Mouse (Mus musculus): Measurements from ENCODE around the gene Ube2d3. TPM values are rescaled to one million over a fixed set of nuclear protein-coding genes. Genes with fewer than 3 reads are reported as not detected.

The Ube2d3 gene
- polyA plus RNA-seq, 1 experiment, result 261 TPM

DNA sequence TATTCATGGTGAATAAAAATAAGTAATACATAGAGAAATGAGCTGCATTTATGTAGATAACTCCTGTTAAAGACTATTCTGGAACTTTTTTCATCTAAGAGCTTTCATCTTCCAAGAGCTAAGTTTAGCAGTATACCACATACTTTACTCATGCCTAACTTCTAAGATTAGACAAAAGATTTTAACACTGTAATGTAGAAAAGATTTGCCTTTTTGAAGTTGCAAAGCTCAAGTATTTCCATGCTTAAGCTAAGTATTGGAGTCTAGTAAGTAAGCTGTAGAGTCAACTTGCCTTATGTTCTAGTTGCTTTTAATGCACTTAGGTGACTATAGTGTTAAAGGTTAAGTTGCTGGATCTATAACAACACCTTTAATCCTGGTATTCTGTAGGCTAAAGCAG lies 21.0 kb downstream of the Ube2d3 start:
- peaks cover 35% of the 10 kb centered on the region for H3K79me3 ChIP-seq (ENCODE audit: low read depth)
- H3K79me2 ChIP-seq (ENCODE audit: control insufficient read depth, insufficient read depth), result peaks cover 59% of the 10 kb centered on the region
- TF ChIP-seq CTCF (IDR thresholded peaks at IDR 0.05; ENCODE audit: control insufficient read depth, insufficient read depth, insufficient read length), result no peak
- TF ChIP-seq MAX (IDR thresholded peaks at IDR 0.05), result no peak
- no peak for TF ChIP-seq MYOG (IDR thresholded peaks at IDR 0.05; ENCODE audit: control insufficient read depth, extremely low read depth, insufficient read length)
- no peak for TF ChIP-seq FOSL1 (IDR thresholded peaks at IDR 0.05; ENCODE audit: insufficient read depth, low read length, poor library complexity, severe bottlenecking)
- no peak for TF ChIP-seq CEBPB (IDR thresholded peaks at IDR 0.05; ENCODE audit: low read depth)
- TF ChIP-seq MYOD1 (IDR thresholded peaks at IDR 0.05; ENCODE audit: control insufficient read depth, insufficient read length, low read depth), result no peak
- TF ChIP-seq USF1 (IDR thresholded peaks at IDR 0.05; ENCODE audit: low read depth), result no peak
- H3K27me3 ChIP-seq (ENCODE audit: control insufficient read depth, insufficient read depth, insufficient read length), result no peaks in the 10 kb centered on the region
- no peak overlapping the region for H3K4me3 ChIP-seq (ENCODE audit: insufficient read depth, poor library complexity, severe bottlenecking)
- H3ac ChIP-seq (ENCODE audit: control insufficient read depth, insufficient read length, low read depth), result no peak overlapping the region
- peaks cover 97% of the 10 kb centered on the region for H3K36me3 ChIP-seq (ENCODE audit: control insufficient read depth, insufficient read depth)

DNA sequence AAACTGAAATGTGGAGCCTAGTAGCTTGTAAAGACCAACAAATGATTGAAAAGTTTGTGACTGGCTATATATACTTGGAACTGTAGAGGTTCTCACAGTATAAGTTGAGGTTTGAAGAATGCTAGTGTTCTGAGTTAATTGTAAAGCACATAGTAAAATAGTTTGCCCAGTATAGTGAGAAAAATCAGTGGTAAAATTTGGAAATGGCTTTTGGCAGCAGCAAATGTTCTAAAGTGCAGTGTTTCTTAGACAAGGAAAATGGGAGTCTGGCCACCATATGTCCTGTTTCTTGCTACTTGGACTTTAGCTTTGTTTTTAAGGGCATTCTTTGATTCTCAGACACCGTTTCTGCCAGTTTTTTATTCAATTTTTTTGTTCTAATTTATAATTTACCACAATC lies 30.5 kb downstream of the Ube2d3 start:
- H3ac ChIP-seq (ENCODE audit: control insufficient read depth, insufficient read length, low read depth), result no peak overlapping the region
- TF ChIP-seq MAX (IDR thresholded peaks at IDR 0.05) (no peak), CEBPB (IDR thresholded peaks at IDR 0.05; ENCODE audit: low read depth) (no peak), USF1 (IDR thresholded peaks at IDR 0.05; ENCODE audit: low read depth) (no peak), MYOG (IDR thresholded peaks at IDR 0.05; ENCODE audit: control insufficient read depth, extremely low read depth, insufficient read length) (no peak), CTCF (IDR thresholded peaks at IDR 0.05; ENCODE audit: control insufficient read depth, insufficient read depth, insufficient read length) (no peak), FOSL1 (IDR thresholded peaks at IDR 0.05; ENCODE audit: insufficient read depth, low read length, poor library complexity, severe bottlenecking) (no peak), MYOD1 (IDR thresholded peaks at IDR 0.05; ENCODE audit: control insufficient read depth, insufficient read length, low read depth) (no peak)
- H3K79me3 ChIP-seq (ENCODE audit: low read depth), result no peaks in the 10 kb centered on the region
- peaks cover 44% of the 10 kb centered on the region for H3K36me3 ChIP-seq (ENCODE audit: control insufficient read depth, insufficient read depth)
- H3K79me2 ChIP-seq (ENCODE audit: control insufficient read depth, insufficient read depth), result peaks cover 7% of the 10 kb centered on the region
- H3K27me3 ChIP-seq (ENCODE audit: control insufficient read depth, insufficient read depth, insufficient read length), result no peaks in the 10 kb centered on the region
- H3K4me3 ChIP-seq (ENCODE audit: insufficient read depth, poor library complexity, severe bottlenecking), result no peak overlapping the region

DNA sequence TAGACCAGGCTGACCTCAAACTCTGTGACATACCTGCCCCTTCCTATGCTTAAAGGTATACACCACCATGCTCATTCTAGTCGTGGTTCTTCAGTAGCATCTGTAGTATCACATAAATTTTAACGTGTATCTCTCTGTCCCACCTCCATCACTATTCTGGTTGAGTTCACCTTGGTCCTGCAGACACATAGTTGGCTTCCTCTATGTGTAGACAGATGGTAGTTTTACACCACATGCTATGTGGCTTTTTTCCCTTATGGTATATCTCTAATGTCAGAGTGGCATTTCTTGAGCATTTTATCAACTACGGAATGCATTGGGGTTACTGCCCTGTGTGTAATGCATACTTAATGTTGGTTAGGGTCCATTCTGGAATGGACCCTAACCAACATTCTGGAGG lies 31.2 kb downstream of the Ube2d3 start:
- no peaks in the 10 kb centered on the region for H3K79me3 ChIP-seq (ENCODE audit: low read depth)
- no peak overlapping the region for H3K4me3 ChIP-seq (ENCODE audit: insufficient read depth, poor library complexity, severe bottlenecking)
- H3ac ChIP-seq (ENCODE audit: control insufficient read depth, insufficient read length, low read depth), result no peak overlapping the region
- no peak for TF ChIP-seq USF1 (IDR thresholded peaks at IDR 0.05; ENCODE audit: low read depth)
- no peak for TF ChIP-seq MAX (IDR thresholded peaks at IDR 0.05)
- no peak for TF ChIP-seq MYOD1 (IDR thresholded peaks at IDR 0.05; ENCODE audit: control insufficient read depth, insufficient read length, low read depth)
- no peak for TF ChIP-seq CTCF (IDR thresholded peaks at IDR 0.05; ENCODE audit: control insufficient read depth, insufficient read depth, insufficient read length)
- TF ChIP-seq CEBPB (IDR thresholded peaks at IDR 0.05; ENCODE audit: low read depth), result no peak
- no peak for TF ChIP-seq MYOG (IDR thresholded peaks at IDR 0.05; ENCODE audit: control insufficient read depth, extremely low read depth, insufficient read length)
- no peaks in the 10 kb centered on the region for H3K79me2 ChIP-seq (ENCODE audit: control insufficient read depth, insufficient read depth)
- peaks cover 37% of the 10 kb centered on the region for H3K36me3 ChIP-seq (ENCODE audit: control insufficient read depth, insufficient read depth)
- H3K27me3 ChIP-seq (ENCODE audit: control insufficient read depth, insufficient read depth, insufficient read length), result no peaks in the 10 kb centered on the region

DNA sequence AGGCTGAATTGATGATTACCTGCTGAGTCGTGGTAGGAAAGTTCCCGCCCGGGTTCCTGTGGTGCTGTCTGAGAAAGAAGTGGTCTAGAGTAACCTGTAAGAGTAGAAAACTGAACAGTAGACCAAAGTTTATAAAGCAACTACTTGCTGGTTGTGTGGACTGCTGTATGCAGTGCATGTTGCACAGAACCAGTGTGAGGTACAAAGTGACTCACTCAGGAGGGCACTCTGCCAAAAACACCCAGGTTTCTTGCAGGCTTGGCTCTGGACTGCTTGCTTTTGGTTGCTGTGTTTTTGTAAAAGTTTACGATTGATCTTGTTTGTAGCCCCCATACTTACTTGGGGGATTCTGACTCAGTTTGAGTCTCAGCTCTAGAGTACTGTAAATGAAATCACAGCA lies 32.0 kb downstream of the Ube2d3 start:
- no peaks in the 10 kb centered on the region for H3K79me3 ChIP-seq (ENCODE audit: low read depth)
- TF ChIP-seq USF1 (IDR thresholded peaks at IDR 0.05; ENCODE audit: low read depth), result no peak
- TF ChIP-seq FOSL1 (IDR thresholded peaks at IDR 0.05; ENCODE audit: insufficient read depth, low read length, poor library complexity, severe bottlenecking), result no peak
- no peak for TF ChIP-seq MAX (IDR thresholded peaks at IDR 0.05)
- TF ChIP-seq CTCF (IDR thresholded peaks at IDR 0.05; ENCODE audit: control insufficient read depth, insufficient read depth, insufficient read length), result no peak
- no peak for TF ChIP-seq CEBPB (IDR thresholded peaks at IDR 0.05; ENCODE audit: low read depth)
- TF ChIP-seq MYOD1 (IDR thresholded peaks at IDR 0.05; ENCODE audit: control insufficient read depth, insufficient read length, low read depth), result no peak
- TF ChIP-seq MYOG (IDR thresholded peaks at IDR 0.05; ENCODE audit: control insufficient read depth, extremely low read depth, insufficient read length), result no peak
- no peak overlapping the region for H3K4me3 ChIP-seq (ENCODE audit: insufficient read depth, poor library complexity, severe bottlenecking)
- no peaks in the 10 kb centered on the region for H3K79me2 ChIP-seq (ENCODE audit: control insufficient read depth, insufficient read depth)
- peaks cover 28% of the 10 kb centered on the region for H3K36me3 ChIP-seq (ENCODE audit: control insufficient read depth, insufficient read depth)
- H3ac ChIP-seq (ENCODE audit: control insufficient read depth, insufficient read length, low read depth), result no peak overlapping the region
- H3K27me3 ChIP-seq (ENCODE audit: control insufficient read depth, insufficient read depth, insufficient read length), result no peaks in the 10 kb centered on the region

DNA sequence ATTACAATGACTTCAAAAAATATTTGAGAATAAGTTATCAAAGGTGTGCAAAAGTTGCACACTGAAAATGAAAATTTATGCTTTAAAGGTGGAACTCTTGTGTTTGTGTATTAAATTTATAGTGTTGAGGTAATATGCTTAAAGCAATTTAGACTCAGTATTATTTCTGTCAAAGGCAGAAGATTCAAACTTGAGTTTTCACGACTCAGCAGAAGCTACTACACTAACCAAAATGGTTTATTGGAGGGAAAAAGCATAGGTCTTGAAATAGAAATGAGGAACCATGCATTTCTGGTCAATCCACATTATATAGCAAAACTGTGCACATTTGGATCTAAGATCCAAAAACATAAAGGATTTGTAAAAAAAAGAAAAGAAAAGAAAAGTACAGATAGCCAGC lies 32.9 kb downstream of the Ube2d3 start:
- TF ChIP-seq FOSL1 (IDR thresholded peaks at IDR 0.05; ENCODE audit: insufficient read depth, low read length, poor library complexity, severe bottlenecking) (no peak), USF1 (IDR thresholded peaks at IDR 0.05; ENCODE audit: low read depth) (no peak), CTCF (IDR thresholded peaks at IDR 0.05; ENCODE audit: control insufficient read depth, insufficient read depth, insufficient read length) (no peak), CEBPB (IDR thresholded peaks at IDR 0.05; ENCODE audit: low read depth) (no peak), MYOD1 (IDR thresholded peaks at IDR 0.05; ENCODE audit: control insufficient read depth, insufficient read length, low read depth) (no peak), MAX (IDR thresholded peaks at IDR 0.05) (no peak), MYOG (IDR thresholded peaks at IDR 0.05; ENCODE audit: control insufficient read depth, extremely low read depth, insufficient read length) (no peak)
- H3K79me2 ChIP-seq (ENCODE audit: control insufficient read depth, insufficient read depth), result no peaks in the 10 kb centered on the region
- peaks cover 23% of the 10 kb centered on the region for H3K36me3 ChIP-seq (ENCODE audit: control insufficient read depth, insufficient read depth)
- no peak overlapping the region for H3ac ChIP-seq (ENCODE audit: control insufficient read depth, insufficient read length, low read depth)
- no peak overlapping the region for H3K4me3 ChIP-seq (ENCODE audit: insufficient read depth, poor library complexity, severe bottlenecking)
- no peaks in the 10 kb centered on the region for H3K79me3 ChIP-seq (ENCODE audit: low read depth)
- no peaks in the 10 kb centered on the region for H3K27me3 ChIP-seq (ENCODE audit: control insufficient read depth, insufficient read depth, insufficient read length)

DNA sequence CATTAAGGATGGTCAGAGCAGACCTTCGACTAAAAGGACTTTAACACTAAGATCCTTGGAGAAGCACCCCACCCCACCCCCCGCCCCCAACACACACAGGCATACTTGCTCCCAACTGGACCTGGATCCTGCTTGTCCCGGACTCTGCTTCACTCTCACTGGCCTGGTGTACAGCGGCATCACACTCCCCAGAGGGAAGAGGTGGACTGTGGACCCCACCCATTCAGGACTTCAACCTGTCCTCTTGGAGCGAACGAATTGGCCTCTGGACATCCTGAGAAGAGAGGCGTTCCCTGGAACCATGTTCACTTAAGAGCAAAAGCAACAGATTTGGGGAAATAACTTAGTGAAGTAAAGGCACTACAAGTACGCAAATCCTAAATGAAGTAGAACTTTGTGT lies 37.1 kb downstream of the Ube2d3 start:
- Histone ChIP-seq H3K79me3 (ENCODE audit: low read depth) (no peaks in the 10 kb centered on the region), H3K4me3 (ENCODE audit: insufficient read depth, poor library complexity, severe bottlenecking) (no peak overlapping the region), H3ac (ENCODE audit: control insufficient read depth, insufficient read length, low read depth) (no peak overlapping the region), H3K36me3 (ENCODE audit: control insufficient read depth, insufficient read depth) (no peaks in the 10 kb centered on the region), H3K27me3 (ENCODE audit: control insufficient read depth, insufficient read depth, insufficient read length) (no peaks in the 10 kb centered on the region), H3K79me2 (ENCODE audit: control insufficient read depth, insufficient read depth) (no peaks in the 10 kb centered on the region)
- TF ChIP-seq CEBPB (IDR thresholded peaks at IDR 0.05; ENCODE audit: low read depth) (no peak), FOSL1 (IDR thresholded peaks at IDR 0.05; ENCODE audit: insufficient read depth, low read length, poor library complexity, severe bottlenecking) (no peak), USF1 (IDR thresholded peaks at IDR 0.05; ENCODE audit: low read depth) (no peak), CTCF (IDR thresholded peaks at IDR 0.05; ENCODE audit: control insufficient read depth, insufficient read depth, insufficient read length) (no peak), MAX (IDR thresholded peaks at IDR 0.05) (no peak)

Data from C2C12 (cell line).